7 mouse cellular contexts compared by ENCODE assay signal in the genomic region with DNA sequence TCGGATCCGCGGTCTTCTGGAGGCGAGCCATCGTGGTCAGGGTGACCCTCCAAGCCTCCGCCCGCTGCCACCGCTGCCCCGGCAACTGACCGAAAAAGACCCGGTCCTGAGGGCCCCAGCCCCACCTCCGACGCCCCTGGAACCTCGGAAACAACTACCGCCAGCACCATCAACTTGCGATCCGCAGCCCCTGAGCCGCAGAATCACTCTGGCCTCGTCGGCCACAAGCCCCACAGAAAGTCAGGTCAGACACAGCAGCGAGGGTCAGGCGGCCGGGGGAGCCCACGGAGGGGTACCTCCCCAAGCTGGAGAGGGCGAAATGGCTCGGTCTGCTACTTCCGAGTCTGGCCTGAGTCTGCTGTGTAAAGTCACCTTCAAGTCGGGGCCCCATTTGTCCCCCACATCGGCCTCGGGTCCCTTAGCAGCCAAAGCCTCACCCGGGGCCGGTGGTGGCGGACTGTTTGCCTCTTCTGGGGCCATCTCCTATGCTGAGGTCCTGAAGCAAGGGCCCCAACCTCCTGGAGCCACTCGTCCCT. TPM values are rescaled to one million over a fixed set of nuclear protein-coding genes. Genes with fewer than 3 reads are reported as not detected.
DNase-seq lines count a peak whose midpoint lies in the region; ATAC-seq lines count a peak whose summit lies in the region.

No protein-coding gene starts in this region.

- no peak for ATAC-seq in megakaryocyte, adult 5-6 weeks (ENCODE audit: poor library complexity, severe bottlenecking)
- ATAC-seq in forebrain, embryonic 11.5 days (replicated peaks; ENCODE audit: low FRiP score) = no peak
- no peak for ATAC-seq in limb, embryonic 15.5 days (ENCODE audit: insufficient number of reproducible peaks, low FRiP score, low TSS enrichment, low read depth)
- ATAC-seq in stomach, embryonic 16.5 days (ENCODE audit: insufficient read depth, low FRiP score) = no peak

- WGBS in forebrain, embryonic 11.5 days = 5% methylated on average over 34 of the region's 34 CpGs
- WGBS in limb, embryonic 15.5 days = 9% methylated on average over 34 of the region's 34 CpGs
- 7% methylated on average over 34 of the region's 34 CpGs for WGBS in stomach, embryonic 16.5 days

- H3K4me1 ChIP-seq in megakaryocyte, embryonic 14.5 days = peaks cover 78% of the 10 kb centered on the region
- H3K4me1 ChIP-seq in forebrain, embryonic 11.5 days (replicated peaks; ENCODE audit: control insufficient read depth, insufficient read depth, low read length) = peaks cover 29% of the 10 kb centered on the region
- H3K4me1 ChIP-seq in limb, embryonic 15.5 days = peaks cover 48% of the 10 kb centered on the region
- peaks cover 22% of the 10 kb centered on the region for H3K4me1 ChIP-seq in stomach, embryonic 16.5 days (ENCODE audit: control insufficient read depth, insufficient read depth, low read length)

- peak overlapping the region; percentile 79 for H3K4me2 ChIP-seq in forebrain, embryonic 11.5 days (ENCODE audit: low read depth, low read length, severe bottlenecking)
- peak overlapping the region; percentile 88 for H3K4me2 ChIP-seq in limb, embryonic 15.5 days
- peak overlapping the region; percentile 96 for H3K4me2 ChIP-seq in stomach, embryonic 16.5 days (ENCODE audit: low read depth, low read length)

- H3K27me3 ChIP-seq in megakaryocyte, embryonic 14.5 days (replicated peaks) = peaks cover 2% of the 10 kb centered on the region
- peaks cover 31% of the 10 kb centered on the region for H3K27me3 ChIP-seq in forebrain, embryonic 11.5 days (ENCODE audit: control insufficient read depth, insufficient read depth, low read length)
- H3K27me3 ChIP-seq in limb, embryonic 15.5 days = peaks cover 43% of the 10 kb centered on the region
- peaks cover 27% of the 10 kb centered on the region for H3K27me3 ChIP-seq in stomach, embryonic 16.5 days (ENCODE audit: control insufficient read depth, insufficient read depth, low read length)

- H3K4me3 ChIP-seq in megakaryocyte, embryonic 14.5 days (replicated peaks) = peak overlapping the region; percentile 95
- H3K4me3 ChIP-seq in forebrain, embryonic 11.5 days (ENCODE audit: low read depth, low read length) = peak overlapping the region; percentile 70
- peak overlapping the region; percentile 67 for H3K4me3 ChIP-seq in limb, embryonic 15.5 days
- H3K4me3 ChIP-seq in stomach, embryonic 16.5 days (replicated peaks; ENCODE audit: low read length) = peak overlapping the region; percentile 67

- no peak overlapping the region for H3K27ac ChIP-seq in forebrain, embryonic 11.5 days (ENCODE audit: low read depth, low read length)
- H3K27ac ChIP-seq in limb, embryonic 15.5 days = no peak overlapping the region
- H3K27ac ChIP-seq in stomach, embryonic 16.5 days (ENCODE audit: low read length) = no peak overlapping the region

- peak overlapping the region; percentile 41 for H3K9ac ChIP-seq in forebrain, embryonic 11.5 days (ENCODE audit: low read length)
- peak overlapping the region; percentile 18 for H3K9ac ChIP-seq in limb, embryonic 15.5 days
- H3K9ac ChIP-seq in stomach, embryonic 16.5 days (ENCODE audit: low read length) = peak overlapping the region; percentile 76

- H3K9me3 ChIP-seq in megakaryocyte, embryonic 14.5 days = no peaks in the 10 kb centered on the region
- no peaks in the 10 kb centered on the region for H3K9me3 ChIP-seq in forebrain, embryonic 11.5 days (ENCODE audit: control insufficient read depth, low read length)
- no peaks in the 10 kb centered on the region for H3K9me3 ChIP-seq in limb, embryonic 15.5 days
- H3K9me3 ChIP-seq in stomach, embryonic 16.5 days (replicated peaks; ENCODE audit: control insufficient read depth, low read length) = no peaks in the 10 kb centered on the region

- H3K36me3 ChIP-seq in megakaryocyte, embryonic 14.5 days (replicated peaks; ENCODE audit: low read length) = peaks cover 58% of the 10 kb centered on the region
- no peaks in the 10 kb centered on the region; the same call in 1 of the 2 replicates for H3K36me3 ChIP-seq in forebrain, embryonic 11.5 days (ENCODE audit: control insufficient read depth, insufficient read depth, low read length)
- peaks cover 41% of the 10 kb centered on the region for H3K36me3 ChIP-seq in limb, embryonic 15.5 days
- peaks cover 36% of the 10 kb centered on the region for H3K36me3 ChIP-seq in stomach, embryonic 16.5 days (ENCODE audit: control insufficient read depth, insufficient read depth, low read length)

- no peak for DNase-seq in forebrain, embryonic 11.5 days (ENCODE audit: low spot score)
- DNase-seq in urinary bladder, postnatal 10 days (ENCODE audit: low spot score) = no peak
- no peak for DNase-seq in ovary, postnatal 14 days (ENCODE audit: low spot score)

RNA-seq across cellular contexts. Expression of gene Spred3, which starts 1.4 kb away (rescaled TPM):
- 5.9 and 7.0 TPM in 2 replicates for polyA plus RNA-seq in megakaryocyte, embryonic 14.5 days (2012; ENCODE audit: insufficient read depth, low replicate concordance)
- total RNA-seq in megakaryocyte, adult 5-6 weeks (2015) = 0.66 and 1.3 TPM in 2 replicates
- 0.77 and 0.94 TPM in 2 replicates for total RNA-seq in megakaryocyte, adult 5-6 weeks (2017)
- 7.8 TPM in 2 replicates for polyA plus RNA-seq in forebrain, embryonic 11.5 days (2014; fragmentation: Nextera tagmentation; extraction: Ambion mirVana)
- polyA plus RNA-seq in limb, embryonic 15.5 days (2015; fragmentation: Nextera tagmentation; extraction: Ambion mirVana) = 2.4 and 3.1 TPM in 2 replicates
- polyA plus RNA-seq in stomach, embryonic 16.5 days (2015; fragmentation: Nextera tagmentation; extraction: Ambion mirVana) = 1.6 and 2.2 TPM in 2 replicates

RNA-seq across cellular contexts. Expression of gene Ggn, which starts 1.6 kb away (rescaled TPM):
- polyA plus RNA-seq in megakaryocyte, embryonic 14.5 days (2012; ENCODE audit: insufficient read depth, low replicate concordance) = 16.0 and 26.1 TPM in 2 replicates
- 0.80 and 0.91 TPM in 2 replicates for total RNA-seq in megakaryocyte, adult 5-6 weeks (2015)
- total RNA-seq in megakaryocyte, adult 5-6 weeks (2017) = 0.29 and 0.81 TPM in 2 replicates
- 0.52 and 0.53 TPM in 2 replicates for polyA plus RNA-seq in forebrain, embryonic 11.5 days (2014; fragmentation: Nextera tagmentation; extraction: Ambion mirVana)
- polyA plus RNA-seq in limb, embryonic 15.5 days (2015; fragmentation: Nextera tagmentation; extraction: Ambion mirVana) = 1.3 TPM in 2 replicates
- 0.51 and 0.56 TPM in 2 replicates for polyA plus RNA-seq in stomach, embryonic 16.5 days (2015; fragmentation: Nextera tagmentation; extraction: Ambion mirVana)

RNA-seq across cellular contexts. Expression of gene Psmd8, which starts 8.9 kb away (rescaled TPM):
- polyA plus RNA-seq in megakaryocyte, embryonic 14.5 days (2012; ENCODE audit: insufficient read depth, low replicate concordance) = 131 and 177 TPM in 2 replicates
- 204 and 215 TPM in 2 replicates for total RNA-seq in megakaryocyte, adult 5-6 weeks (2015)
- total RNA-seq in megakaryocyte, adult 5-6 weeks (2017) = 191 and 207 TPM in 2 replicates
- polyA plus RNA-seq in forebrain, embryonic 11.5 days (2014; fragmentation: Nextera tagmentation; extraction: Ambion mirVana) = 291 and 297 TPM in 2 replicates
- 254 and 271 TPM in 2 replicates for polyA plus RNA-seq in limb, embryonic 15.5 days (2015; fragmentation: Nextera tagmentation; extraction: Ambion mirVana)
- 242 and 249 TPM in 2 replicates for polyA plus RNA-seq in stomach, embryonic 16.5 days (2015; fragmentation: Nextera tagmentation; extraction: Ambion mirVana)

RNA-seq across cellular contexts. Expression of gene Fam98c, which starts 15.6 kb away (rescaled TPM):
- polyA plus RNA-seq in megakaryocyte, embryonic 14.5 days (2012; ENCODE audit: insufficient read depth, low replicate concordance) = 75.5 and 135 TPM in 2 replicates
- total RNA-seq in megakaryocyte, adult 5-6 weeks (2015) = 26.5 and 26.7 TPM in 2 replicates
- total RNA-seq in megakaryocyte, adult 5-6 weeks (2017) = 24.0 and 24.2 TPM in 2 replicates
- polyA plus RNA-seq in forebrain, embryonic 11.5 days (2014; fragmentation: Nextera tagmentation; extraction: Ambion mirVana) = 12.6 and 16.8 TPM in 2 replicates
- polyA plus RNA-seq in limb, embryonic 15.5 days (2015; fragmentation: Nextera tagmentation; extraction: Ambion mirVana) = 19.7 and 22.1 TPM in 2 replicates
- polyA plus RNA-seq in stomach, embryonic 16.5 days (2015; fragmentation: Nextera tagmentation; extraction: Ambion mirVana) = 18.9 and 19.6 TPM in 2 replicates

RNA-seq across cellular contexts. Expression of gene Rasgrp4, which starts 37.0 kb away (rescaled TPM):
- polyA plus RNA-seq in megakaryocyte, embryonic 14.5 days (2012; ENCODE audit: insufficient read depth, low replicate concordance) = 1.9 and 7.5 TPM in 2 replicates
- total RNA-seq in megakaryocyte, adult 5-6 weeks (2015) = 75.1 and 80.4 TPM in 2 replicates
- total RNA-seq in megakaryocyte, adult 5-6 weeks (2017) = 25.6 and 58.0 TPM in 2 replicates
- 0.67 and 1.2 TPM in 2 replicates for polyA plus RNA-seq in forebrain, embryonic 11.5 days (2014; fragmentation: Nextera tagmentation; extraction: Ambion mirVana)
- polyA plus RNA-seq in limb, embryonic 15.5 days (2015; fragmentation: Nextera tagmentation; extraction: Ambion mirVana) = 0.84 and 1.1 TPM in 2 replicates
- 0.56 and 0.61 TPM in 2 replicates for polyA plus RNA-seq in stomach, embryonic 16.5 days (2015; fragmentation: Nextera tagmentation; extraction: Ambion mirVana)

Comparison
In these comparisons a context has a peak if more than half of its experiments do, and no peak if none do; other contexts are left out.
1. H3K9ac ChIP-seq: peak in every context shown above with its lines; median percentile 76 in stomach, embryonic 16.5 days; 41 in forebrain, embryonic 11.5 days; 18 in limb, embryonic 15.5 days.